Mouse (Mus musculus): Measurements from ENCODE around the gene Pfdn4. TPM values are rescaled to one million over a fixed set of nuclear protein-coding genes. Genes with fewer than 3 reads are reported as not detected.

The Pfdn4 gene
- 57.9 and 63.4 TPM in 2 replicates for polyA plus RNA-seq (2012; rRNA removed)

DNA sequence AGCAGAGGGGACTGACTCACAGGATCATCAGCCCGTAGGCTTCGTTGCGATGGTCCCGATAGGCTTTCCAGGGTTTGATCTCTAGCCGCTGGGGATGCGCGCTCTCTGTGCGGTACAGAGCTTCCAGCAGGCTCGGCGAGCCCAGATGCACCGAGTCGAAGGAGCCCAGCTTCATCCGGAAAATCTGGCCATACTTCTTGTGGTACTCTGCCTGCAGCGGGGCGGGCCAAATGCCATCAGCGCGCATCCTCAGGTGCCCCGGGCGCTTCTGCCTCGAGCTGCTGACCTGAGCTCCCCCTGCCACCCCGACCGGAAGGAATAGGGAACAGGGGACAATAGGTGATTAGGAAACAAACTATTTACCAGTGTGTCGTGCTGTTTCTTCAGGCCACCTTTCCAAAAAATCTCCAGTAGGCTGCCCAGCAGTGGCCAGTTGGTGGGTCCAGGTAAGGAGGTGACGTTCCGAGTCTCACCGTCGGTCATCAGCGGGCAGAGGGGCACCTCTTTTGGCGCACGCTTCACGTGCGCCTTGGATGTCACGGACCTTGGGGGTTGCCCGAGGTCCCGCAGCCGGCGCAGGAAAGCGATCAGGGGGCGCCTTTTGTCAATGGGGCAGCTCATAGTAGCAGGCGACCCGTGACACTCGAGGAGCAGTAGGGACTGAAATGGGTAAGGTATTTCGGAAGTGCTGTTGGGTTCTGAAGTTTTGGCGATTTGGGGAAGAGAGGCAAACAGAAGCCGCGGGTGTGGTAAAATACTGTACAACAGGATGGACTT lies at the start of gene Pfdn4:
Pfdn4 (plus strand) TSS at position 275 of the 777 bp plus-strand sequence.

DNA sequence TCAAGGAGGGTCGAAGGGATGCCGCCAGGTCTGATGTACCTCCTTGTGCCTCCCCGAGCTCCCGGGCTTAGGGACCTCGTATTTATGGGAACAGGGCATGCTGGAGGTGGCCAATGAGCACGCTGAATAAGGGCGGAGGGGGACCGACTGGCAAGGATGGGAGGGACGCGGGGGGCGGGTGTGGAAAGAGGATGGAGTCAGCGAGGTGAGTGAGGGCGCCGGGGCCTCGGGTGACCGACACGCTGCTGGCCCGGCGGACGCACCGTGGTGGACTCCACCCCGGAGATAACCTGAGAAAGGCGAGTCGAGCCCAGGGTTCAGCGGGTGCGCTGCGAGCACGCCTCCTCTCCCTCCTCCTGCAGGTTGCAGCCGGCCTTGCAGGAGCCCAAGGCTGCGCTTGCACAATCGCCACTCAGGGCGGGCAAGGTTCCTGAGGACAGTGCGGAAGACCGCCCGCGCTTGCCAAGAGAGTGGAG lies 901 bp downstream of the Pfdn4 start, which contains the start of gene Cyp24a1:
Cyp24a1 (minus strand) TSS at position 55 of the 476 bp plus-strand sequence.

Other genes with a start within 250 kb of the Pfdn4 start
- 5.2 and 8.2 TPM in 2 replicates for gene Bcas1, start 68.6 kb upstream of the Pfdn4 start, polyA plus RNA-seq (2012; rRNA removed)
- 0.13 and 0.16 TPM in 2 replicates for gene Cyp24a1, start 717 bp downstream of the Pfdn4 start, polyA plus RNA-seq (2012; rRNA removed)
- not detected in 2 replicates for gene 4930470P17Rik, start 105.6 kb downstream of the Pfdn4 start, polyA plus RNA-seq (2012; rRNA removed)
- gene Dok5, start 235.4 kb downstream of the Pfdn4 start, polyA plus RNA-seq (2012; rRNA removed), result 30.9 and 31.0 TPM in 2 replicates